ENCODE assay signal across 8 mouse cellular contexts in the genomic region with DNA sequence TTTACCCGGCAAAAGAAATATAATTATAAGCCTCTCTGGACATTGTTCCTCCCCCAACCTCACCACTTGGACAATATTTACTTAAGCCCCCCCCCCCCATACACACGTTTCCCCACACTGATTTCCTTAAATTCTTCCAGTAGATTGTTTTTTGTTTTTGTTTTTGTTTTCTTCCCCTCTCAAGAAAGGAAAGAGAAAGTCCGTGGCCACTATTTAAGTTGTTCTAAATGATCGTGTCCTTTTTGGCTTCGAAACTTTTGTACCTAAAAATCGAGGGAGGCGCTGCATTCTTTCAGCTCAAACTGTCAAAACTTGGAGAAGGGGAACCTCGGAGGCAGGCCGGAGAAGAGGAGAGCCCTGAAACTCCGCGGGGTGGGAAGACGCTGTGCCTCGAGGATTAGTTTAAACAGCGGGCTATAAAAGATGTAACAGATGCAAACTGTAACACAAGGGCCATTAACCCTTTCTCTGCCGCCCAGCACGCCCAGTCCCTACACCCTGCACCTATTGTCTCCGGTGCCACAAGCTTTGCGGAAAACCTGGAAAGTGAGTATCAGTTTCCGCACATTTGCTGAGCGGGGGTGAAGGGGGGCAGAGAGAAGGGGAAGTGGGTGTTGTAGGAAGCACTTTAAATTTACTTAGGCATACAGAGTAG. TPM values are rescaled to one million over a fixed set of nuclear protein-coding genes. Genes with fewer than 3 reads are reported as not detected.
DNase-seq lines count a peak whose midpoint lies in the region; ATAC-seq and TF ChIP-seq lines count a peak whose summit lies in the region.

No protein-coding gene starts in this region.

- no peaks in the 10 kb centered on the region for H3K27me3 ChIP-seq in hindbrain, postnatal 0 days (ENCODE audit: insufficient read depth, low read length)
- H3K27me3 ChIP-seq in liver, embryonic 15.5 days = peaks cover 7% of the 10 kb centered on the region; the same call in 1 of the 2 replicates
- no peaks in the 10 kb centered on the region for H3K27me3 ChIP-seq in neural tube, embryonic 11.5 days (ENCODE audit: control insufficient read depth, insufficient read depth, low read length)

- no peak for ATAC-seq in hindbrain, postnatal 0 days
- ATAC-seq in liver, embryonic 15.5 days (ENCODE audit: insufficient read depth) = no peak
- no peak for ATAC-seq in neural tube, embryonic 11.5 days (ENCODE audit: insufficient read depth, low FRiP score, low TSS enrichment)

- peak overlapping the region; percentile 83 for H3K9ac ChIP-seq in hindbrain, postnatal 0 days (replicated peaks; ENCODE audit: low read length)
- peak overlapping the region; percentile 98 for H3K9ac ChIP-seq in liver, embryonic 15.5 days
- H3K9ac ChIP-seq in neural tube, embryonic 11.5 days (ENCODE audit: low read length) = peak overlapping the region; percentile 100

- WGBS in hindbrain, postnatal 0 days = 2% methylated on average over 20 of the region's 20 CpGs
- under 1% methylated on average over 20 of the region's 20 CpGs for WGBS in liver, embryonic 15.5 days (ENCODE audit: insufficient replicate concordance)
- under 1% methylated on average over 20 of the region's 20 CpGs for WGBS in neural tube, embryonic 11.5 days

- 0 out of 2 replicates have a peak, but pooled peaks cover 5% of the 10 kb centered on the region for H3K4me1 ChIP-seq in hindbrain, postnatal 0 days (ENCODE audit: insufficient read depth, low read length)
- H3K4me1 ChIP-seq in liver, embryonic 15.5 days (replicated peaks) = peaks cover 53% of the 10 kb centered on the region
- H3K4me1 ChIP-seq in neural tube, embryonic 11.5 days (ENCODE audit: control insufficient read depth, insufficient read depth, low read length) = peaks cover 34% of the 10 kb centered on the region

- peak overlapping the region; percentile 82 for H3K4me3 ChIP-seq in hindbrain, postnatal 0 days (ENCODE audit: low read length)
- peak overlapping the region; percentile 92 for H3K4me3 ChIP-seq in liver, embryonic 15.5 days (replicated peaks)
- peak overlapping the region; percentile 96 for H3K4me3 ChIP-seq in neural tube, embryonic 11.5 days (ENCODE audit: low read depth, low read length)

- H3K4me2 ChIP-seq in hindbrain, postnatal 0 days (ENCODE audit: low read depth, low read length) = peak overlapping the region; percentile 76
- peak overlapping the region; percentile 88 for H3K4me2 ChIP-seq in liver, embryonic 15.5 days
- H3K4me2 ChIP-seq in neural tube, embryonic 11.5 days (ENCODE audit: low read depth) = peak overlapping the region; percentile 71

- no peaks in the 10 kb centered on the region for H3K36me3 ChIP-seq in hindbrain, postnatal 0 days (ENCODE audit: insufficient read depth, low read length)
- 0 out of 2 replicates have a peak, but pooled peaks cover 3% of the 10 kb centered on the region for H3K36me3 ChIP-seq in liver, embryonic 15.5 days (replicated peaks)
- no peaks in the 10 kb centered on the region for H3K36me3 ChIP-seq in neural tube, embryonic 11.5 days (ENCODE audit: control insufficient read depth, insufficient read depth, low read length)

- H3K9me3 ChIP-seq in hindbrain, postnatal 0 days (ENCODE audit: low read length) = no peaks in the 10 kb centered on the region
- no peaks in the 10 kb centered on the region for H3K9me3 ChIP-seq in liver, embryonic 15.5 days (replicated peaks)
- H3K9me3 ChIP-seq in neural tube, embryonic 11.5 days (ENCODE audit: control insufficient read depth, low read length) = no peaks in the 10 kb centered on the region

- peak overlapping the region; percentile 96 for H3K27ac ChIP-seq in hindbrain, postnatal 0 days
- peak overlapping the region; percentile 91 for H3K27ac ChIP-seq in liver, embryonic 15.5 days (replicated peaks)
- peak overlapping the region; percentile 98 for H3K27ac ChIP-seq in neural tube, embryonic 11.5 days (ENCODE audit: low read depth, low read length)

- peak; percentile 63 for DNase-seq in layer of hippocampus, adult 11-12 months (ENCODE audit: low spot score)
- no peak for DNase-seq in layer of hippocampus, adult 9-11 months
- DNase-seq in adrenal gland, postnatal 14 days = peak; percentile 70
- peak; percentile 69 for DNase-seq in forelimb bud, embryonic 11.5 days (ENCODE audit: low read depth, low spot score)
- DNase-seq in hindbrain, postnatal 0 days (ENCODE audit: low spot score) = peak; percentile 67
- peak; percentile 72 for DNase-seq in neural tube, embryonic 11.5 days (ENCODE audit: low spot score)
- peak; percentile 55 for DNase-seq in thymus, postnatal 4 days

- TF ChIP-seq CTCF in hindbrain, postnatal 0 days (IDR thresholded peaks at IDR 0.05; ENCODE audit: low read depth) = no peak

RNA-seq across cellular contexts. Expression of gene Zeb2, which starts 6.3 kb away (rescaled TPM):
- 153 and 158 TPM in 2 replicates for total RNA-seq in adrenal gland, postnatal 14 days (2021)
- 47.7 and 52.0 TPM in 2 replicates for total RNA-seq in hindbrain, postnatal 0 days (2014; rRNA removed)
- polyA plus RNA-seq in hindbrain, postnatal 0 days (2015; fragmentation: Nextera tagmentation; extraction: Ambion mirVana) = 21.4 and 21.9 TPM in 2 replicates
- polyA plus RNA-seq in liver, embryonic 15.5 days (2015; fragmentation: Nextera tagmentation; extraction: Ambion mirVana) = 11.2 and 12.1 TPM in 2 replicates
- polyA plus RNA-seq in neural tube, embryonic 11.5 days (2014; fragmentation: Nextera tagmentation; extraction: Ambion mirVana) = 48.3 and 55.9 TPM in 2 replicates
